Mouse (Mus musculus) right cerebral cortex, postnatal 14 days (tissue): Measurements from ENCODE around the gene Ccdc120.
A peak's percentile ranks its signal among the peaks of the same experiment; 100 is the strongest.
"Not testable (repeated sequence)": the region's sequence is repeated elsewhere in the genome, so short reads cannot be mapped to it uniquely, and the experiment has no call there.

Experiments used
- DNase-seq: peaks from one replicate; pipeline ENCODE4 v3.0.0; 2022

The Ccdc120 gene

DNA sequence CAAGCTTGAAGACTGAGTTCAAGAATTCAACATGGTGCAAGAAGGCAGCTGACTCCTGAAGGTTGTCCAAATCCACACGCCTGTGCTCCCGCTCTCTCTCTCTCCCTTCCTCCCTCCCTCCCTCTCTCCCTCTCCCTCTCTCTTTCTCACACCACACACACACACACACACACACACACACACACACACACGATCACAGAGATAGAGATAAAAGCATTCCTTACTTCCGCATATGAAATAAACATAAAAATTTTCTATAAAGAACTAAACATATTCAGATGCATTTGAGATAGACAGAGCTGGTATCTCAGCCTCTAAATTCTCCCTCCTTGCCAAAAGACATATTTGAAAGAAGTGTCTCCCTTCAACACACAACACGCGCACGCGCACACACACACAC lies 5.3 kb downstream of the Ccdc120 start:
- no peak for DNase-seq

GRCm38 (mm10) chrX:7744940-7745339 lies 5.8 kb downstream of the Ccdc120 start:
- DNase-seq = no peak

DNA sequence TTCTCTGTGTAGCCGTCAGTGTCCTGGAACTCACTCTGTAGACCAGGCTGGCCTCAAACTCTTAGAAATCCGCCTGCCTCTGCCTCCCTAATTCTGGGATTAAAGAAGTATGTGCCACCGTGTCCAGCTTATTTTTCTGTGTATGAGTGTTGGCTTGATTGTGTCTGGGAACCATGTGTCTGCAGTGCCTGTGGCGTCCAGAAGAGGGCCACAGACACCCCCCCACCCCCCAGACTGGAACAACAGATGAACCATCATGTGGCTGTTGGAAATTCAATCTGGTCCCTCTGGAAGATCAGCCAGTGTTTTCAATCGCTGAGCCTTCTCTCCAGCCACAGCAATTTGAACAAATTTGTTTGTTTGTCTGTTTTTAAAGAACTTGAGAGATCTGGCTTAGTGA lies 7.2 kb downstream of the Ccdc120 start:
- DNase-seq = no peak

GRCm38 (mm10) chrX:7741103-7741502 lies 9.6 kb downstream of the Ccdc120 start:
- no peak for DNase-seq

GRCm38 (mm10) chrX:7740082-7740819 lies 10.5 kb downstream of the Ccdc120 start:
- no peak for DNase-seq

GRCm38 (mm10) chrX:7739336-7740081 lies 11.2 kb downstream of the Ccdc120 start:
- peak; percentile 49 for DNase-seq

DNA sequence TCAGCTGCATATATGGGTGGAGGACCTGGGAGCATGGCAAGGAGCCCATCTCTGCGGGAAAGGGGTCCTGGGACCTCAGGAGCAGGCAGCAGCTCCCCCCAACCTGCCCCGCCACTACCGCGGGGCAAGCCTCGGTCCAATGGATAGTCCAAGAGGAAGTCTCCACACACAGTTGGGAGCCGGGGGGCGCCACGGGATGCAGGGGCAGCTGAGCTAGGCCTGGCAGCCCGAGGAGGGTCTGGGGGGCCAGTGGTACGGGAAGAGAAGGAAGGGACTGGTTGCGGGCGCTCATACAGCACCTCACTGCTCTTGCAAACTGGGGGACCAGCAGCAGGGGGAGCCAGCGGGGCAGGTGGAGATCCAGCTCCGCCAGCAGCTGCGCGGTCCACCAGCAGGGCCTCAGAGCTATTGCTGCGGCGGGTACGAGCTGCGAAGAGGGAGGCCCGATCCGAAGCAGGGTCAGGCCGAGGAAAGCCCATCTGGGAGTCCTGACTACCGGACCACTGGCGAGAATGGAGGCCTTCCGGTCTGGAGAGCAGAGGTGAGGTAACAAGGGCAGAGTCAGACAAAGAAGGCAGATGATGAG lies 17.0 kb downstream of the Ccdc120 start:
- peak; percentile 73 for DNase-seq

DNA sequence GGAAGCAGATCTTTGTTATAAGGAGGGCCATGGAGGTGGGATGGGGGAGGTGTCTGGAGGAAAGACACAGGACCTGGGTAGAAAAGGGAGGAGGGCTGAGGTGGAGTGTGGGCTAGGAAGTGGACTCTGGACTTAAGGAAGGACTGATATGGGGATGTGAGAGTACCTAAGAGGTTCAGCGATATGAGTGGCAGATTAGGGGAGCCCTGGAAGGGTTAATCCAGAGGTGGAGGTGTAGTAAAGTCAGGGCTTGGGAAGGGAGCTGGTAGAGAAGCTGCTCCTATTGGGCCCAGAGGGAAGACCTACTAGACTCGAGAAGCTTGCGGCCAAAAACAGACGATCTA lies 21.8 kb downstream of the Ccdc120 start:
- DNase-seq = no peak

- peak; percentile 67 for DNase-seq
These were observed 22.3 kb downstream of the Ccdc120 start, which contains the start of gene Praf2 for GRCm38 (mm10) chrX:7728215-7728921. Gene Praf2, plus strand, starts transcription at chrX:7728439.

GRCm38 (mm10) chrX:7727176-7727575 lies 23.5 kb downstream of the Ccdc120 start:
- no peak for DNase-seq

GRCm38 (mm10) chrX:7725841-7726240 lies 24.9 kb downstream of the Ccdc120 start:
- DNase-seq = no peak

DNA sequence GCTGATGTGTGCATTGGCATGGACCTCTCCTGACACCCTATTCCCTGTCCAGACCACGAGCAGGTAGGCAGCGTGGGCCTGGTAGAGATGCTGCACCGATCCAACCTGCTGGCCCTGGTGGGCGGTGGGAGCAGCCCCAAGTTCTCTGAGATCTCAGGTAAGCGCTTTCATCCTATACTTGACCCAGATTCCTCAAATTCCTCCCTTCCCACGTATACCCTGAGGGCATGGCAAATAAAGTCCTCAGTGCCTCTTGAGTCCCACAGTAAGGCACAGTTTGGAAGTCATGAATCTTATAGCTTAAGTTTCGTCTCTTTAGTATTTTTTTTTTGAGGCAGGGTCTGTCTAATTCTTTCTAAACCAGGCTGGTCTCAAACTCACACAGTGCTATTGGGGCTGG lies 26.6 kb downstream of the Ccdc120 start:
- DNase-seq = no peak

GRCm38 (mm10) chrX:7722691-7723090 lies 28.0 kb downstream of the Ccdc120 start:
- DNase-seq = no peak

DNA sequence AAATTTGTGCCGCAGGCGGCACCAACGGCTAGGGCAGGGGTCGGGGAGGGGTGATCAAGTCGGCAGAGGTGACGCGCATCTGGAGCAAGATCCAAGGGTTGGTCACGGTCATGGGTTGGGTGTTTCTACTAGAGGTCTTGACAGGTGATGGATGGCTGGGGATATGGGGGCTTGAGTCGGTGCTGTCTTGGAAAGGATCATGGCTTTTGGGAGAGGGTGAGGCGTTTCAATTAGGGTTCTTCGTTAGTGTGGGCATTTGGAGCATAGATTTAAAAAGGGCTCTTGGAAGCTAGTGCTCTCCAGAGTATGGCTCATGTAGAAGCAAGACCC lies 28.5 kb downstream of the Ccdc120 start:
- no peak for DNase-seq

DNA sequence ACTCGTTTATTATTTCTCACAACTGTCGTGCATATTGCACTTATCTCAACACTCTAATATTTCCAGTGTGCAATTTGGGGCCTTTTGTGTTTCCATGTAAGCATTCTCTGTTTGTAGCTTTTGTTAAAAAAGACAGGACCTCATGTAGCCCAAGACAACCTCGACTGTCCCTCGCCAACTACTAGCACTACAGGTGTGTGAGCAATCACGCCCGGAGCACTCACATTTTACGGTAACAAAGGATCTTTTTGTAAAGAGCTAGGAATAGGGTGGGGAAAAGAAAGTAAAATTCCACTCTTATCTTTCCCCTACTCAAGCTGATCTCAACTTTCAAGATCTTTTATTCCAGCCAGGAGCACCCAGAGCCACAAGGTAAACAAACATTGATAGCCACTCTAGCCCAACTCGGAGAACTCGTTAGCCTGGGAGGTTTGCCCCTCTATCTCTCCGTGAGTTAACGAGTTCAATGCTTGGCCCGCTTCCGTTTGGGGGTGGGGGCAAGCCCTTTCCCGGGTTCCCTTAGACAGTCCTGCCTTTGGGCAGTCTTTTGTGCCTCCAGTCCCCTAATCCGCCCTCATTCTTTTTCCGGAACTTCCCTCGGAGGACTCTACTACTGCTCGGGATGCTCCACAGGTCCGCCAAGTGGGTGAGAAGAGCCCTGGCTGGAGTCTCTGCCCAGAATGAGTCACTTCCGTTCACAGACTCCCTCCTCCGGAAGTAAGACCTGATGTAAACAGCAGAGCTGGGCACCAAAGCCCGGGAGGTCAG lies 29.0 kb downstream of the Ccdc120 start, which contains the start of gene Gm45208:
Gm45208 (plus strand) TSS at position 732 of the 768 bp plus-strand sequence.
- DNase-seq = peak; percentile 35

GRCm38 (mm10) chrX:7716058-7716457 lies 34.6 kb downstream of the Ccdc120 start:
- not testable (repeated sequence) for DNase-seq

DNA sequence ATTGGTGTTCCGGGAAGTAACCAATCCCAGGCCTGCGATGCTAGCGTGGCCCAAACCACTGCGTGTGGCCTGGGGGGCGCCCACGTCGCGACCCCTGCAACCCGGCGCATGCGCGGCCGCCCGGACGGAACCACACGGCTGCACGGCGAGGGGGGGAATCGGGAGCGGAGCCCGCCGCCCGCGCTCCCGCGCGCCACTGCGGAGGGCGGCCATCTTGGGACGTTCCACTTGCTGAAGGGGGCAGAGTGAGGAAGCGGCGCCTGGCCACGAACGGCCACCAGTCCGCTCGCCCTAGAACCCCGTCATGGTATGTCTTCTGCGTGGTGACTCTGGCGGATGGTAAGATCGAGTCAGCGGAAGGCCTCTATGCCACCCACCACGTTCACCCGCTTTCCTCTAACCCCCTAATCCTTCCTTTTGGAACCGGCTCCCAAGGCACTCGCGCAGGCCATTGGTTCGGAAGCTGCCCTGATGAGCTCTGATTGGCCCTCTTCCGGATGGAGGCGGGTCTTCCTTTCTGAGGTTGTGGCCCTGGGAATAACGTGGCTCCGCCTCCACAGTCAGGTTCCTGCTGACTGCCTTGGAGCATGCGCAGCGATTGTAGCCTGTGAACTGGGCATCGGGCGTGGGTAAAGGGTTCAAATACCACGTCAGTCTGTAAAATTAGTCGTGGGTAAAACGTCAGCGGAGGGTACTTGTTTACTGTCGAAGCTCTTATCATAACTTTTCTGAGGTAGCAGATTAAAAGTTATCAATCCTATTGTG lies 36.4 kb downstream of the Ccdc120 start, which contains the start of gene Wdr45:
Wdr45 (plus strand) TSS at position 199 of the 765 bp plus-strand sequence.
- peak; percentile 84 for DNase-seq

DNA sequence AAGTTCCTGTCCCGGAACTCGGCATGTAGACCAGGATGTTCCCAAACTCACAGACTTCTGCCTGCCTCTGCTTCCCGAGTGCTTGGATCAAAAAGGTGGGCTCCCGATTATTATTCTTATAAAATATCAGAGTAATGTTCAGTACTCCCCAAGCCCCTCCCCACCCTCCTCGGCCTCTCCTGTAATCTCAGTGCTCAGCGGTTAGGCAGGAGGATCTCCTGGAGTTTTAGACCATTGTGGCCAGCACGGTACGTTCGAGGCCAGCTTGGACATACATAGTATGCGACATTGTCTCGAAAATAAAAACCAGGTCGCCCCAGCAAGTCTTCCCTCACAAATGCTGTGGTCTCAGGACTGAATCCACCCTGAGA lies 37.0 kb downstream of the Ccdc120 start:
- DNase-seq = not testable (repeated sequence)

GRCm38 (mm10) chrX:7696954-7697381 lies 53.7 kb downstream of the Ccdc120 start, which contains the start of gene Gpkow:
Gene Gpkow, plus strand, starts transcription at chrX:7697131.
- peak; percentile 64 for DNase-seq

DNA sequence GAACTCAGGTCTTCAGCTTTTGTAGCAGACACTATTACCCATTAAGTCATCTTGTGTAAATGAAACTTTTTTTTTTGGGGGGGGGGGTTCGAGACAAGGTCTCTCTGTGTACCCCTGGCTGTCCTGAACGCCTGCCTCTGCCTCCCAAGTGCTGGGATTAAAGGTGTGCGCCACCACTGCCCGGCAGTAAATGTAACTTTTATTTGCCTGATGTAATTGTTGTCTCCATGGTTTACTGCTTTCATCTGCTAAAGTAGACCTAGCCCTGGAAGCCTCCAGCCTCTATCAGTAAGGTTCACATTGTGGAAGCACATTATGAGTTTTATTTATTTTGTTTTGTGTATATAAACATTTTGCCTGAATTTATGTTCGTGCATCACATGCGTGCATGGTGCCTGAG lies 54.2 kb downstream of the Ccdc120 start:
- DNase-seq = no peak

- no peak for DNase-seq
These were observed 57.8 kb downstream of the Ccdc120 start for GRCm38 (mm10) chrX:7692862-7693261.

DNA sequence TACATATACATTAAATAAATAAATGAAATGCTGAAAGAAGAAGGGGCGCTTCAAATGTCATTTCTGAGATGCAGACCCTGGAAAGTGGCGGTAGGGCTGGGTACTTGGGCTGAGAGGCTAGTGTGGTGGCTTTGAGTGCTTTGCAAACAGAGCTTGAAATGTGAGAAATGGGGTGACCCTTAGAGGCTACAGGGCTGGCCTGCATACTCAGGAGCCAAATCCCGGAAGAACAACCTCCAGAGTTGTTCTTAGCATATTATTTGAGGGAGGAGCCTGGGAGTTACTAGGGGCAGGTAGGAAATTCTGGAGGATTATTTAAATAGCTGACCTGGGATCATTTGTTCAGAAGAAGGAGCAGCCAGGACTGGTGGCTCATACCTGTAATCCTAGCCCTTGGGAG lies 60.2 kb downstream of the Ccdc120 start:
- no peak for DNase-seq
